Mouse (Mus musculus) erythroblast, embryonic 14.5 days (primary cell): ENCODE measurements around the gene Taar5.

Experiments
- GATA1 ChIP-seq: IDR thresholded peaks from 2 replicates; pipeline ENCODE4 v1.6.1; 2012; ENCODE audit warnings: low read length, inconsistent platforms, mixed read lengths
- TAL1 ChIP-seq: IDR thresholded peaks from 3 replicates; pipeline ENCODE4 v1.6.1; 2012; ENCODE audit warnings: low read length, inconsistent platforms, mixed read lengths

DNA sequence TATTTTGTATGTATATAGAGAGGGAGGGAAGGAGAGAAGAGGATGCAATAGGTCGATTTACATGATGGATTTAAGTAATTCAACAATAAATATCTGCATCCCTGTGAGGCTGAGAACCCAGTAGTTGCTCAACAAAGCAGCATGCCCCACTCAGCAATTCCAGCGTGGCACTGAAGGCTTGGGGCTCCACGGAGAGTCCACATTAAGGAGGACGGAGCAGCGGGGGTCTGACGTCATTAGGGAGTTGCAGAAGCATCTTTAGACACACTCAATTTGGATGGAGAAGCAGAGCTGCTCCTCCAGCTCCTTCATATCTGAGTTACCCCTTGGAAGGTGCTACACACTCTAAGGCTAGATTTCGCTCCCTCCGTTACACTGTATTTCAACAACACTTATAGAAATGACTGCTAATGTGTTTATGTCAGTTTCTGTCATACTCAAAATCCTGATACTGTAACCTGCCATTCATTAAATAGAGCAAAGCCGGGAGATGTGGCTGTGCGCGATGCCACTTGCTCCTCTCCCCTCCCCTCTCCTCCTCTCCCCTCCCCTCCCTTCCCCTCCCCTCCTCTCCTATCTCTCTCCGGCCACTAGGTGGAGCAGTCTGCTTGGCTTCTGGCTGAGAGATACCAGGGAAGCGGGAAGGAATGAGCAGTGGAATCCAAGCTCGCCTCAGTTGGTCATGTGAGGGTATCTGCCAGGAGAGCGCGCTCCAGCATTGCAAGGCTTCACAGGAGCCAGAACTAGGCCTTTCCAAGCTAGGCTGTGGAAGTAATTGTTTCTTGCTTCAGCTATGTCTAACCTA is 8.6 kb downstream of the Taar5 start:
- TF ChIP-seq GATA1, result no peak
- TF ChIP-seq TAL1, result no peak
